Mouse (Mus musculus) urinary bladder, adult 18-20 months (tissue): ENCODE data around the gene Olfr221.
"Not testable (repeated sequence)": the region's sequence is repeated elsewhere in the genome, so short reads cannot be mapped to it uniquely, and the experiment has no call there.

Experiments
- DNase-seq, 2 experiments: peaks; one replicate each; pipeline ENCODE4 v3.0.0; 2022; ENCODE audit warnings: low spot score in 2 of 2, mixed read lengths in 2 of 2

Olfr221 gene

GRCm38 (mm10) chr14:52042359-52042758 lies at the start of gene Olfr221:
Gene Olfr221 (minus strand): TSS chr14:52042459.
- not testable (repeated sequence) for DNase-seq

- DNase-seq: no peak
Observed at GRCm38 (mm10) chr14:52083083-52083482, 40.8 kb upstream of the Olfr221 start.

- DNase-seq: no peak
Observed at GRCm38 (mm10) chr14:52071599-52072137, 29.4 kb upstream of the Olfr221 start.

- no peak for DNase-seq
Observed at GRCm38 (mm10) chr14:52066135-52066534, 23.9 kb upstream of the Olfr221 start.

GRCm38 (mm10) chr14:52061798-52062197 lies 19.5 kb upstream of the Olfr221 start:
- no peak for DNase-seq

GRCm38 (mm10) chr14:52060800-52061199 lies 18.5 kb upstream of the Olfr221 start:
- DNase-seq: no peak

GRCm38 (mm10) chr14:52059982-52060381 lies 17.7 kb upstream of the Olfr221 start:
- no peak for DNase-seq

- not testable (repeated sequence) for DNase-seq
Observed at GRCm38 (mm10) chr14:52052720-52053119, 10.5 kb upstream of the Olfr221 start.

GRCm38 (mm10) chr14:52045966-52046565 lies 3.8 kb upstream of the Olfr221 start:
- DNase-seq: no peak

GRCm38 (mm10) chr14:52044901-52045678 lies 2.8 kb upstream of the Olfr221 start:
- DNase-seq: no peak

GRCm38 (mm10) chr14:52043446-52043845 lies 1.2 kb upstream of the Olfr221 start:
- DNase-seq: no peak

GRCm38 (mm10) chr14:52039332-52039731 lies 2.9 kb downstream of the Olfr221 start:
- no peak for DNase-seq

GRCm38 (mm10) chr14:52035926-52036325 lies 6.3 kb downstream of the Olfr221 start:
- DNase-seq: no peak

GRCm38 (mm10) chr14:52026342-52026741 lies 15.9 kb downstream of the Olfr221 start:
- DNase-seq: no peak

- no peak for DNase-seq
Observed at GRCm38 (mm10) chr14:52024133-52024532, 18.1 kb downstream of the Olfr221 start.

- DNase-seq: peak; percentile 80 to 82
Observed at GRCm38 (mm10) chr14:52022709-52023459, 19.4 kb downstream of the Olfr221 start.

- no peak for DNase-seq
Observed at GRCm38 (mm10) chr14:52022244-52022708, 20.0 kb downstream of the Olfr221 start.

- no peak for DNase-seq
Observed at GRCm38 (mm10) chr14:52021568-52022212, 20.6 kb downstream of the Olfr221 start.

GRCm38 (mm10) chr14:52021138-52021529 lies 21.1 kb downstream of the Olfr221 start:
- no peak for DNase-seq

- DNase-seq: peak; percentile 58 to 74
Observed at GRCm38 (mm10) chr14:52020486-52021137, 21.6 kb downstream of the Olfr221 start, which contains the start of gene Zfp219. Gene Zfp219 (minus strand): TSS chr14:52020733.
